Mouse (Mus musculus): ENCODE results near the gene Ddi2. TPM values are rescaled to one million over a fixed set of nuclear protein-coding genes. Genes with fewer than 3 reads are reported as not detected.
A peak's percentile ranks its signal among the peaks of the same experiment; 100 is the strongest.
"Not testable (repeated sequence)": the region's sequence is repeated elsewhere in the genome, so short reads cannot be mapped to it uniquely, and the experiment has no call there.

Ddi2 gene
- polyA plus RNA-seq (2015; fragmentation: Nextera tagmentation; extraction: Ambion mirVana) = 16.8 and 19.7 TPM in 2 replicates

GRCm38 (mm10) chr4:141722731-141723672 is at the start of gene Ddi2:
Ddi2 (minus strand) TSS chr4:141723419.
- H3K9me3 ChIP-seq (ENCODE audit: low read length) = no peaks in the 10 kb centered on the region
- H3K36me3 ChIP-seq (ENCODE audit: insufficient read depth, low read length) = no peaks in the 10 kb centered on the region
- no peaks in the 10 kb centered on the region for H3K27me3 ChIP-seq (replicated peaks; ENCODE audit: insufficient read depth, low read length)
- ATAC-seq (peak; percentile 88), DNase-seq (ENCODE audit: low spot score) (peak; percentile 97)
- peak within 1 kb of the TSS; percentile 96 for H3K4me3 ChIP-seq (ENCODE audit: low read depth, low read length)
- WGBS = under 1% methylated on average over 71 of the region's 105 CpGs
- H3K27ac ChIP-seq (ENCODE audit: low read length) = peak within 1 kb of the TSS; percentile 98
- peaks cover 8% of the 10 kb centered on the region; the same call in 1 of the 2 replicates for H3K4me1 ChIP-seq (ENCODE audit: insufficient read depth, low read depth, low read length)
- peak within 1 kb of the TSS; percentile 89 for H3K9ac ChIP-seq (replicated peaks; ENCODE audit: low read depth)
- no peak for TF ChIP-seq EP300 (IDR thresholded peaks at IDR 0.05)
- no peak for TF ChIP-seq CTCF (IDR thresholded peaks at IDR 0.05)
- peak within 1 kb of the TSS; percentile 83 for H3K4me2 ChIP-seq (replicated peaks; ENCODE audit: low read depth, low read length)

DNA sequence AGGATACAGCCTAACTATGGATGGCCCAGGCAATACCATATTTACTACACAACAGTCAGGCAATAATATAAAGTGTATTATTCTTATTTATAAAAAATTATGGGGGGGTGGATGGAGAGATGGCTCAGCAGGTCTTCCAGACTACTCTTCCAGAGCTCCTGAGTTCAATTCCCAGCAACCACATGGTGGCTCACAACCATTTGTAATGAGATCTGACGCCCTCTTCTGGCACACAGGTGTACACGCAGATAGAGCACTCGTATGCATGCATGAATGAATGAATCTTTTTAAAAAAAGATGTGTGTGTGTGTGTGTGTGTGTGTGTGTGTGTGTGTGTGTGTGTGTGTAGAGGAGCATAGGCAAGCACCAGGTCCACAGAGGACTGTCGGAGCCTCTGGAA is 49.8 kb upstream of the Ddi2 start:
- peaks cover 42% of the 10 kb centered on the region; the same call in 1 of the 2 replicates for H3K36me3 ChIP-seq (ENCODE audit: insufficient read depth, low read length)
- not testable (repeated sequence) for H3K4me2 ChIP-seq (replicated peaks; ENCODE audit: low read depth, low read length); H3K4me3 ChIP-seq (ENCODE audit: low read depth, low read length); H3K4me1 ChIP-seq (ENCODE audit: insufficient read depth, low read depth, low read length); H3K9ac ChIP-seq (replicated peaks; ENCODE audit: low read depth); ATAC-seq; H3K9me3 ChIP-seq (ENCODE audit: low read length); H3K27ac ChIP-seq (ENCODE audit: low read length); H3K27me3 ChIP-seq (replicated peaks; ENCODE audit: insufficient read depth, low read length); DNase-seq (ENCODE audit: low spot score)
- WGBS = 82% methylated on average over 4 of the region's 4 CpGs

DNA sequence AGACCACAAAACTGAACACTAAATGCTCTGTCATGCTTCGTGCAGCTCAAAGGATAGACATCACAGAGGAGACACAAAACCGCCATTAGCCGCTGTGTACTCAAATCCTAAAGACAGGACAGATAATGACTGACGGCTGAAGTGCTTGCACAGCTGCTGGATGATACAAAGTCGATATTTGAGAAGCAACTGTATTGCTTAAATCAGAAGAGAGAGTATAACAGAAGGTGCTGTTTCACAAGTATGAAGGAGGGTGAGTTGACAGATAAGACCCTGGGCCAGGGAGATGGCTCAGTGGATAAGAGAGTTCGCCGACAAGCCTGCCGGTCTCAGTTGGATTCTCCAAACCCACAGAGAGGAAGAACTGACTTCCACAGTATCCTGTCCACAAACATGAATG is 48.6 kb upstream of the Ddi2 start:
- TF ChIP-seq CTCF (IDR thresholded peaks at IDR 0.05) = no peak
- TF ChIP-seq EP300 (IDR thresholded peaks at IDR 0.05) = no peak
- ATAC-seq (no peak), DNase-seq (ENCODE audit: low spot score) (no peak)
- no peak overlapping the region for H3K9ac ChIP-seq (replicated peaks; ENCODE audit: low read depth)
- H3K4me2 ChIP-seq (replicated peaks; ENCODE audit: low read depth, low read length) = no peak overlapping the region
- H3K27ac ChIP-seq (ENCODE audit: low read length) = no peak overlapping the region
- no peaks in the 10 kb centered on the region for H3K27me3 ChIP-seq (replicated peaks; ENCODE audit: insufficient read depth, low read length)
- no peaks in the 10 kb centered on the region for H3K4me1 ChIP-seq (ENCODE audit: insufficient read depth, low read depth, low read length)
- no peak overlapping the region for H3K4me3 ChIP-seq (ENCODE audit: low read depth, low read length)
- WGBS = 84% methylated on average over 8 of the region's 8 CpGs
- peaks cover 39% of the 10 kb centered on the region; the same call in 1 of the 2 replicates for H3K36me3 ChIP-seq (ENCODE audit: insufficient read depth, low read length)
- no peaks in the 10 kb centered on the region for H3K9me3 ChIP-seq (ENCODE audit: low read length)

- ATAC-seq = no peak
- H3K9ac ChIP-seq (replicated peaks; ENCODE audit: low read depth) = no peak overlapping the region
- no peak for DNase-seq (ENCODE audit: low spot score)
- 55% methylated on average over 8 of the region's 8 CpGs for WGBS
- H3K4me3 ChIP-seq (ENCODE audit: low read depth, low read length) = no peak overlapping the region
- H3K27me3 ChIP-seq (replicated peaks; ENCODE audit: insufficient read depth, low read length) = no peaks in the 10 kb centered on the region
- H3K4me1 ChIP-seq (ENCODE audit: insufficient read depth, low read depth, low read length) = 0 out of 2 replicates have a peak, but pooled peaks cover 4% of the 10 kb centered on the region
- no peak overlapping the region for H3K4me2 ChIP-seq (replicated peaks; ENCODE audit: low read depth, low read length)
- H3K36me3 ChIP-seq (ENCODE audit: insufficient read depth, low read length) = peaks cover 29% of the 10 kb centered on the region; the same call in 1 of the 2 replicates
- no peak overlapping the region for H3K27ac ChIP-seq (ENCODE audit: low read length)
- no peaks in the 10 kb centered on the region for H3K9me3 ChIP-seq (ENCODE audit: low read length)
- TF ChIP-seq CTCF (IDR thresholded peaks at IDR 0.05) = no peak
- TF ChIP-seq EP300 (IDR thresholded peaks at IDR 0.05) = no peak
These were observed 46.4 kb upstream of the Ddi2 start for GRCm38 (mm10) chr4:141769501-141770160.

DNA sequence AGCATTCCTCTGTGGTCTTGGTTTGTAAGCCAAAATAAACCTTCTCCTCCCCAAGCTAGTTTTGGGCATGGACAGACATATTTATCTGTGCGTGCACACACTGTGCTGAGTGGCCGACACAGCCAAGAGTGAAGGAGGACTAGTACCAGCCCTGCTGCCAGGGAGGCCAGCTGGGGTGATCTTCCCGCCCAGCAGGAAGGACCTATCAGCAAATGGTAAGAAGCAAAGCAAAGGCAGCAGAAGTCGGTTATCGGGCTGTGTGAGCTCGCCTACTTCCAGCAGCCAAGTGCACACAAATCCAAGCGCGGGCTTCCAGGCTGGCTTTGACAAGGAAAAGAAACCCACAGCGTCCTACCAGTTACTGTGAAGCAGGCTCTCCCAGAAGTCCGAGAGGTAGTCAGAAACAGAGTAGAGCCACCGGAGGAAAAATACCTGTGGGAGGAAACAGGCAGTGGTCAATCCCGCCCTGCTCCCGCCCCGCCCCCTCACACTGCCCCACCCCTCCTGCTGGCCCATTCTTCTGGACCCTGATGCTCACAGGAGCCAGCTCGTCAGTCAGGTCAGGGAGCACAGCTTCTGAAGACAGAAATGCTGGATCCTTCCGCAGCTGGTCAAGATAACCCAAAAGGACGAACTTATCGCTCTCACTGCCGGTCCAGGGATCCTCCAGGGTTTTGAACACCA is 44.3 kb upstream of the Ddi2 start:
- DNase-seq (ENCODE audit: low spot score) = peak; percentile 68
- ATAC-seq = peak; percentile 86

More for the DNA sequence above, 44.3 kb upstream of the Ddi2 start:
- H3K4me3 ChIP-seq (ENCODE audit: low read depth, low read length) = no peak overlapping the region
- peak overlapping the region; percentile 17; the same call in 1 of the 2 replicates for H3K4me2 ChIP-seq (replicated peaks; ENCODE audit: low read depth, low read length)
- no peaks in the 10 kb centered on the region for H3K9me3 ChIP-seq (ENCODE audit: low read length)
- TF ChIP-seq CTCF (IDR thresholded peaks at IDR 0.05) (no peak), EP300 (IDR thresholded peaks at IDR 0.05) (no peak)
- WGBS = 61% methylated on average over 19 of the region's 19 CpGs
- peaks cover 28% of the 10 kb centered on the region; the same call in 1 of the 2 replicates for H3K36me3 ChIP-seq (ENCODE audit: insufficient read depth, low read length)
- H3K27ac ChIP-seq (ENCODE audit: low read length) = peak overlapping the region; percentile 69
- 0 out of 2 replicates have a peak, but pooled peaks cover 4% of the 10 kb centered on the region for H3K4me1 ChIP-seq (ENCODE audit: insufficient read depth, low read depth, low read length)
- no peak overlapping the region for H3K9ac ChIP-seq (replicated peaks; ENCODE audit: low read depth)
- H3K27me3 ChIP-seq (replicated peaks; ENCODE audit: insufficient read depth, low read length) = no peaks in the 10 kb centered on the region

Measured in lung, postnatal 0 days (tissue).